In the genomic region with DNA sequence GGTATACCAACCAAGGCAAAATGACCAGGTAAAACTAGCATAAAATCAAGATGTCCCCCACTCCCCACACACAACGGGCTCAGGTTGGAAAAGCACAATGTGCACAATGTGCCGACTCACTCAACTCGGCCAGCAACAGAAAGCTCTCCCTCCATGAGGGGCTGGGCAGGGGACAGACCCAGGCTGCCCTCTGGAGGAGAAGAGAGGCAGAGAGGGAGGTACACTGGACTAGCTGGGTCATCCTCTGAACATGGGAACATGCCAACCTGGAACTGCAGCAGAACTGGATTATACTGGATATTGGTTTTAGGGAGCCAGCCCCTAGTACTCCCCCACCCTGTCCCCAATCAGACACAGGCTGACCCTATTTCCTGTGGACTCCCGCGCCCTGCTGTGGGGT, we compare ENCODE assay signal across 12 mouse cellular contexts. TPM values are rescaled to one million over a fixed set of nuclear protein-coding genes. Genes with fewer than 3 reads are reported as not detected.
A peak's percentile ranks its signal among the peaks of the same experiment; 100 is the strongest.
DNase-seq lines count a peak whose midpoint lies in the region; ATAC-seq and TF ChIP-seq lines count a peak whose summit lies in the region.
"Had no signal": no experiment of that assay in that cellular context is flagged by ENCODE, and none has a peak within 500 bp of the region (broad histone marks: within the 10 kb centered on the region; RNA-seq: fewer than 3 reads in every experiment).

No protein-coding gene starts in this region.

- intact Hi-C loops in left cerebral cortex, adult 2 months (cut with DNase I), result no loop called here
- intact Hi-C loops in left cerebral cortex, postnatal 14 days (cut with DNase I), result loop anchor here (5.0 kb wide), 1 partner anchor 39 kb away; no protein-coding TSS in a partner anchor

- peak; percentile 29 for TF ChIP-seq CTCF in left cerebral cortex, adult 2 months (IDR thresholded peaks at IDR 0.05)
- peak; percentile 62 for TF ChIP-seq CTCF in midbrain, postnatal 0 days (IDR thresholded peaks at IDR 0.05)

- no peaks in the 10 kb centered on the region for H3K27me3 ChIP-seq in midbrain, postnatal 0 days (ENCODE audit: insufficient read depth, low read length)
- H3K27me3 ChIP-seq: embryonic facial prominence, embryonic 15.5 days; liver, embryonic 13.5 days had no signal

- peaks cover 20% of the 10 kb centered on the region; the same call in 1 of the 2 replicates for H3K36me3 ChIP-seq in midbrain, postnatal 0 days (ENCODE audit: insufficient read depth, low read length)

- no peaks in the 10 kb centered on the region for H3K4me1 ChIP-seq in midbrain, postnatal 0 days (ENCODE audit: insufficient read depth, low read length)
- H3K4me1 ChIP-seq: embryonic facial prominence, embryonic 15.5 days had no signal

- DNase-seq in cerebellum, adult 9-10 months, result peak; percentile 3
- DNase-seq in cerebellum, adult 11-12 months, result no peak
- no peak for DNase-seq in left cerebral cortex, adult 2 months (ENCODE audit: extremely low spot score in 1 of 2, low spot score in 2 of 2)
- no peak for DNase-seq in left cerebral cortex, postnatal 14 days (ENCODE audit: low spot score in 2 of 2)
- no peak for DNase-seq in midbrain, postnatal 0 days (ENCODE audit: low spot score)
- DNase-seq in Muller cell, postnatal 12 days (ENCODE audit: inconsistent ontology term), result no peak
- DNase-seq: kidney, postnatal 14 days; liver, embryonic 13.5 days had no signal

- peak; percentile 42 to 73; a peak in 2 of 4 replicates for ATAC-seq in hematopoietic stem cell, adult 5-6 weeks (replicated peaks in 1 of 2; ENCODE audit: insufficient read depth in 1 of 2, low FRiP score in 2 of 2, low TSS enrichment in 1 of 2, low read depth in 1 of 2, poor library complexity in 2 of 2, severe bottlenecking in 2 of 2)
- peak; percentile 74 for ATAC-seq in midbrain, postnatal 0 days (ENCODE audit: low FRiP score)
- no peak for ATAC-seq in erythroid progenitor cell, adult 5-6 weeks (replicated peaks; ENCODE audit: low FRiP score, poor library complexity, severe bottlenecking)

- no peak overlapping the region for H3K4me2 ChIP-seq in midbrain, postnatal 0 days (ENCODE audit: low read depth, low read length, poor library complexity, severe bottlenecking)
- H3K4me2 ChIP-seq: embryonic facial prominence, embryonic 15.5 days; liver, embryonic 13.5 days had no signal

- no peaks in the 10 kb centered on the region for H3K9me3 ChIP-seq in midbrain, postnatal 0 days (ENCODE audit: low read length)
- H3K9me3 ChIP-seq: embryonic facial prominence, embryonic 15.5 days; liver, embryonic 13.5 days had no signal

- H3K4me3 ChIP-seq in left cerebral cortex, adult 2 months, result no peak overlapping the region
- no peak overlapping the region for H3K4me3 ChIP-seq in midbrain, postnatal 0 days (ENCODE audit: low read depth, low read length)
- H3K4me3 ChIP-seq: embryonic facial prominence, embryonic 15.5 days; liver, embryonic 13.5 days had no signal

- WGBS in midbrain, postnatal 0 days, result 49% methylated on average over 5 of the region's 5 CpGs

- no peak overlapping the region for H3K27ac ChIP-seq in left cerebral cortex, adult 2 months
- H3K27ac ChIP-seq in midbrain, postnatal 0 days (ENCODE audit: low read depth, low read length), result 0 out of 2 replicates have a peak overlapping the region, but pooled peaks have one; percentile 26
- H3K27ac ChIP-seq: embryonic facial prominence, embryonic 15.5 days; liver, embryonic 13.5 days had no signal

- no peak overlapping the region for H3K9ac ChIP-seq in midbrain, postnatal 0 days (replicated peaks; ENCODE audit: low read length, poor library complexity, severe bottlenecking)
- H3K9ac ChIP-seq: embryonic facial prominence, embryonic 15.5 days; liver, embryonic 13.5 days had no signal

RNA-seq across cellular contexts. Expression of a gene that starts 14.0 kb away (rescaled TPM):
- 10 to 100 TPM; 11.9 to 12.8 TPM for total RNA-seq in left cerebral cortex, adult 2 months (2021)
- total RNA-seq in left cerebral cortex, postnatal 14 days (2021), result 10 to 100 TPM; 12.2 to 21.8 TPM
- 12.1 and 12.9 TPM in 2 replicates for total RNA-seq in hematopoietic stem cell, adult 5-6 weeks (2017)
- total RNA-seq in midbrain, postnatal 0 days (2014; rRNA removed), result 20.0 and 26.0 TPM in 2 replicates
- 32.1 and 33.2 TPM in 2 replicates for polyA plus RNA-seq in midbrain, postnatal 0 days (2015; fragmentation: Nextera tagmentation; extraction: Ambion mirVana)
- total RNA-seq in erythroid progenitor cell, adult 5-6 weeks (2015; ENCODE audit: low replicate concordance), result 2.9 and 10.8 TPM in 2 replicates
- total RNA-seq in erythroid progenitor cell, adult 5-6 weeks (2017; ENCODE audit: low replicate concordance), result 6.0 TPM in 1 of 2 replicates, not detected in the other

RNA-seq across cellular contexts. Expression of a gene that starts 31.2 kb away (rescaled TPM):
- not detected for total RNA-seq in left cerebral cortex, adult 2 months (2021)
- total RNA-seq in left cerebral cortex, postnatal 14 days (2021), result not detected
- total RNA-seq in hematopoietic stem cell, adult 5-6 weeks (2017), result not detected in 2 replicates
- total RNA-seq in midbrain, postnatal 0 days (2014; rRNA removed), result not detected in 2 replicates
- polyA plus RNA-seq in midbrain, postnatal 0 days (2015; fragmentation: Nextera tagmentation; extraction: Ambion mirVana), result not detected in 2 replicates
- total RNA-seq in erythroid progenitor cell, adult 5-6 weeks (2015; ENCODE audit: low replicate concordance), result not detected in 2 replicates
- total RNA-seq in erythroid progenitor cell, adult 5-6 weeks (2017; ENCODE audit: low replicate concordance), result not detected in 2 replicates
- total RNA-seq: heart, adult 8-10 months had no signal
- polyA plus RNA-seq: embryonic facial prominence, embryonic 15.5 days; liver, embryonic 13.5 days had no signal

RNA-seq across cellular contexts. Expression of a gene that starts 31.8 kb away (rescaled TPM):
- not detected for total RNA-seq in left cerebral cortex, adult 2 months (2021)
- not detected for total RNA-seq in left cerebral cortex, postnatal 14 days (2021)
- not detected in 2 replicates for total RNA-seq in hematopoietic stem cell, adult 5-6 weeks (2017)
- not detected in 2 replicates for total RNA-seq in midbrain, postnatal 0 days (2014; rRNA removed)
- not detected in 2 replicates for polyA plus RNA-seq in midbrain, postnatal 0 days (2015; fragmentation: Nextera tagmentation; extraction: Ambion mirVana)
- total RNA-seq in erythroid progenitor cell, adult 5-6 weeks (2015; ENCODE audit: low replicate concordance), result not detected in 2 replicates
- total RNA-seq in erythroid progenitor cell, adult 5-6 weeks (2017; ENCODE audit: low replicate concordance), result not detected in 2 replicates
- total RNA-seq: heart, adult 8-10 months had no signal
- polyA plus RNA-seq: embryonic facial prominence, embryonic 15.5 days; liver, embryonic 13.5 days had no signal

RNA-seq across cellular contexts. Expression of a gene that starts 42.4 kb away (rescaled TPM):
- 10 to 100 TPM; 86.7 to 87.4 TPM for total RNA-seq in left cerebral cortex, adult 2 months (2021)
- 10 to 100 TPM; 71.3 to 72.9 TPM for total RNA-seq in left cerebral cortex, postnatal 14 days (2021)
- 3.7 and 4.4 TPM in 2 replicates for total RNA-seq in hematopoietic stem cell, adult 5-6 weeks (2017)
- 38.7 and 39.8 TPM in 2 replicates for total RNA-seq in midbrain, postnatal 0 days (2014; rRNA removed)
- 2.5 and 2.7 TPM in 2 replicates for polyA plus RNA-seq in midbrain, postnatal 0 days (2015; fragmentation: Nextera tagmentation; extraction: Ambion mirVana)
- 0.36 TPM in 1 of 2 replicates, not detected in the other for total RNA-seq in erythroid progenitor cell, adult 5-6 weeks (2015; ENCODE audit: low replicate concordance)
- total RNA-seq in erythroid progenitor cell, adult 5-6 weeks (2017; ENCODE audit: low replicate concordance), result under 0.01 and 1.0 TPM in 2 replicates

RNA-seq across cellular contexts. Expression of a gene that starts 43.2 kb away (rescaled TPM):
- total RNA-seq in left cerebral cortex, adult 2 months (2021), result not detected
- not detected for total RNA-seq in left cerebral cortex, postnatal 14 days (2021)
- total RNA-seq in hematopoietic stem cell, adult 5-6 weeks (2017), result not detected in 2 replicates
- not detected in 2 replicates for total RNA-seq in midbrain, postnatal 0 days (2014; rRNA removed)
- not detected in 2 replicates for polyA plus RNA-seq in midbrain, postnatal 0 days (2015; fragmentation: Nextera tagmentation; extraction: Ambion mirVana)
- total RNA-seq in erythroid progenitor cell, adult 5-6 weeks (2015; ENCODE audit: low replicate concordance), result not detected in 2 replicates
- total RNA-seq in erythroid progenitor cell, adult 5-6 weeks (2017; ENCODE audit: low replicate concordance), result not detected in 2 replicates
- polyA plus RNA-seq: embryonic facial prominence, embryonic 15.5 days; liver, embryonic 13.5 days had no signal
